Mouse (Mus musculus) sigmoid colon, adult 10 weeks (tissue): ENCODE data around the gene St6gal2. TPM values are rescaled to one million over a fixed set of nuclear protein-coding genes. Genes with fewer than 3 reads are reported as not detected.

Experiments
- polyA plus RNA-seq: library from polyadenylated mRNA; stranded (reverse); fragments of 350-450 nt; fragmentation: Illumina TruSeq; extraction: RNeasy Lipid Tissue Mini Kit (QIAGEN cat#74804); gene quantifications from one replicate; pipeline ENCODE4 v1.2.3, GENCODE M21; 2014; ENCODE audit warnings: low read depth, low replicate concordance

St6gal2 gene
- 0.38 TPM for polyA plus RNA-seq

GRCm38 (mm10) chr17:55445250-55446184 lies at the start of gene St6gal2:
St6gal2 (plus strand) TSS chr17:55445382.

Other genes starting within 250 kb of the St6gal2 start
- not detected for gene Vmn2r118, start 179.8 kb downstream of the St6gal2 start, polyA plus RNA-seq